Mouse (Mus musculus) left cerebral cortex, adult 2 months (tissue): ENCODE results near the gene Rasgef1b. TPM values are rescaled to one million over a fixed set of nuclear protein-coding genes. Genes with fewer than 3 reads are reported as not detected.

Experiments
- DNase-seq, 2 experiments: peaks; one replicate each; pipeline ENCODE4 v3.0.0; 2021 to 2022; ENCODE audit warnings: low spot score in 2 of 2, mixed read lengths in 1 of 2; ENCODE audit errors: extremely low spot score in 1 of 2
- H3K27ac ChIP-seq: fragments of 200-600 bp; 2 replicates; pipeline ENCODE4 v1.8.1; 2022
- H3K4me3 ChIP-seq: fragments of 200-600 bp; 2 replicates; pipeline ENCODE4 v1.8.1; 2022
- CTCF ChIP-seq: fragments of 200-600 bp; IDR thresholded peaks from 2 replicates; pipeline ENCODE4 v1.8.1; 2022; ENCODE audit warnings: antibody characterized with exemption, mild to moderate bottlenecking, moderate library complexity
- intact Hi-C: fragments of 180-260 bp; cut with DNase I; formaldehyde crosslinking; loops from one replicate; pipeline ENCODE4 v1.15.1; 2025
- total RNA-seq, 2 experiments: library from RNA; stranded (reverse); gene quantifications; 2 replicates each; pipeline ENCODE4 v1.2.3; 2021

Rasgef1b gene
- total RNA-seq, 2 experiments from 2014 or later: 65.7 to 88.8 TPM

DNA sequence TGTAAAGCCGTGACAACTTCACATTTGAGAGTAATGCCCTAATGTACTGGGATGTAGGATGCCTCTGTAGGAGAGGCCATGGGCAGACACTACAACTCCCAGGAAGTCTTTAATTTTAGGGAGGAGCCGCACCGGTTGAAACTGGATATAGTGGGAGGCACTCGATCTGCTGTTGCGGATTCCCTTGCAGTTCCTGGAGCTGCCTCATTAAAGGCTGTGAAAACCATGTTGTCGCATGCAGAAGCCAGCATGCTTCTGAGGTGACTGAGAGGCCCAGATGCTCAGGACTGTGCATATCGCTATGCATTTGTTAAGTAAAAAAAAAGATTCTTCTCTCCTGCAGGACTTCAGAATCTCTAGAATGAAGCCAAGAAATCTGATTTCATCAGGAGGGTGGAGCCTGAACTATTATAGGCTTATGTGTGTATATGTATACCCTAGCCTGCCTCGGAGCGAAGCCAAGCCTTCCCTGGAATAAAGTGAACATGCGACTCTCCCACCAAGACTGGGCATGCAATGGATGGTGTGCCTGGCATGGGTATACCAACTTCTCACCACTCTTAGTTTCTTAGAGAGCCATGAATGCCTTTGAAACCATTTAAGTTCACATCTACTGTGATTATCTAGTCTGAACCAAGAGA lies 130.3 kb downstream of the Rasgef1b start:
- Histone ChIP-seq H3K4me3 (no peak overlapping the region), H3K27ac (peak overlapping the region; percentile 48)
- DNase-seq: no peak
- intact Hi-C loops: loop anchor here (5.0 kb wide), 1 partner anchor 216 kb away; no protein-coding TSS in a partner anchor
- peak; percentile 14 for TF ChIP-seq CTCF

- intact Hi-C loops: loop anchor here (5.0 kb wide), 1 partner anchor 215 kb away; no protein-coding TSS in a partner anchor
- peak overlapping the region; percentile 53; the same call in 1 of the 2 replicates for H3K27ac ChIP-seq
- no peak overlapping the region for H3K4me3 ChIP-seq
- no peak for DNase-seq
- no peak for TF ChIP-seq CTCF
Observed at GRCm38 (mm10) chr5:99597701-99598100, 131.2 kb downstream of the Rasgef1b start.

GRCm38 (mm10) chr5:99591348-99591747 lies 137.5 kb downstream of the Rasgef1b start:
- no peak for TF ChIP-seq CTCF
- no peak for DNase-seq
- Histone ChIP-seq H3K27ac (no peak overlapping the region), H3K4me3 (no peak overlapping the region)
- intact Hi-C loops: no loop called here

- H3K27ac ChIP-seq: no peak overlapping the region
- intact Hi-C loops: no loop called here
- DNase-seq: no peak
- no peak overlapping the region for H3K4me3 ChIP-seq
- TF ChIP-seq CTCF: no peak
Observed at GRCm38 (mm10) chr5:99590539-99590938, 138.3 kb downstream of the Rasgef1b start.

DNA sequence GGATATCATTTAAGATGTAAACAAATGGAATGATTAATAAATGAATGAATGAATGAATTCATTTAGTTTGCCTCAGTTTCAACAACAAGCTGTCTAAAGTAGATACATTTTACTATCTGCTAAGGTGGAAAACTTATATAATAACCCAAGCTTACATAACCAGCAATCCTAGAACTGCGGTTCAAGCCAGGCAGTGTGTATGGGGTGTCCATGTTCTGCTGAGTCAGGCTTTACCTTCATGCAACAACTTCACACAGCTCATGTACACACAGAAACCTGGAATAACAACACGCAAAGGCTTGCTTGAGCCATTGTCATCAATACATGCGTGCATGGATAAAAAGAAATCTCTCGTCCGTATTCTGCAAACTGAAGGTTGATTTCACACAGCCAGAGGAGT lies 140.9 kb downstream of the Rasgef1b start:
- no peak overlapping the region; the same call in 1 of the 2 replicates for H3K4me3 ChIP-seq
- no peak for TF ChIP-seq CTCF
- peak overlapping the region; percentile 77 for H3K27ac ChIP-seq
- DNase-seq: no peak
- intact Hi-C loops: no loop called here

DNA sequence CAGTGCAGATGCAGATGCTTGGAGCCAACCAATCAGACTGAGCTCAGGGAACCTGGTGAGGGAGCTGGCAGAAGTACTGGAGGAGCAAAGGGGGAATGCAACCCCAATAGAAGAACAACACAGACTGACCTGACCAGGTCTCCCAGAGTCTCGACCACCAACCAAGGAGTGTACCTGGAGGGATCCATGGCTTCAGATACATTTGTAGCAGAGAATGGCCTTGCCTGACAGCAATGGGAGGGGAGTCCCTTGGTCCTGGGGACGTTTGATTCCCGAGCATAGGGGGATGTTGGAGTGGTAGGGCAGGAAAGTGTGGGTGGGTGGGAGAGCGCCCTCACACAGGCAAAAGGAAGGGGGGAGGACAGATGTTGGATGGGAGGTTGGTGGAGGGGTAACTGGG lies 141.3 kb downstream of the Rasgef1b start:
- no peak for DNase-seq
- intact Hi-C loops: no loop called here
- Histone ChIP-seq H3K27ac (peak overlapping the region; percentile 77), H3K4me3 (no peak overlapping the region)
- TF ChIP-seq CTCF: no peak

- intact Hi-C loops: no loop called here
- no peak for DNase-seq
- Histone ChIP-seq H3K27ac (no peak overlapping the region), H3K4me3 (no peak overlapping the region)
- no peak for TF ChIP-seq CTCF
Observed at GRCm38 (mm10) chr5:99586287-99586686, 142.6 kb downstream of the Rasgef1b start.

DNA sequence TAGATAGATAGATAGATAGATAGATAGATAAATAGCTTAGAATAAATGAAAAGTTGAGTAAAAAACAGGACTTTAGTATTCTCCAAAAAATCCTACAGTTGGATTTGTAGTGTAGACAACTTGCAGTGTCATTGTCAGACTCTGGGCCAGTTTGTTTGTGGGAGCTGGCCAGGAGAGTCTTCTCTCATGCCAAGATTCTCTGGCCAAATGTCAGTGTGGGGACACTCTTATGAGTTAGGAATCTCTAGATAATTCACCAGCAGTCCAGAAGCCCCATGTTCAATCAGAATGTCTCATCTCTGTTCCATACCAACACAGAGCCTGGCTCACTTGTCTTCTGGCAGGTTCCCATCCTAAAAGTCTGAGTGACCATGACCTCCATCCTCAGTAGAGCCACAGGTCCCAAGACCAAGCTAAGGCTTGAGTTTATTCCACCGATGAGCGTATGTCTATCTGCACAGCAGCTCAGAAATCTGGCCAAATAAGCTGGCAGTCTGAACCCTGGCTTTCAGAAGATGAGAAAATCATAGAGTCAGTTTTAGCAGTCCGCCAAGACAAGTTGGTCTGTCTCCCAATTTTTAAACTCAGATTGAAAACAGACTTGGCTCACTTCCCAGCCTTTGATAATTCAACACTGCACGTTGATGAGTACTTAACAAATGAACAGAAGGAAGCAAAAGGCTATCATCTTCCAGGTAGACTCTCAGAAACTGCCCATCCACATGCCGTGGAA lies 143.5 kb downstream of the Rasgef1b start:
- TF ChIP-seq CTCF: no peak
- H3K4me3 ChIP-seq: no peak overlapping the region
- intact Hi-C loops: no loop called here
- no peak overlapping the region for H3K27ac ChIP-seq
- DNase-seq: no peak

DNA sequence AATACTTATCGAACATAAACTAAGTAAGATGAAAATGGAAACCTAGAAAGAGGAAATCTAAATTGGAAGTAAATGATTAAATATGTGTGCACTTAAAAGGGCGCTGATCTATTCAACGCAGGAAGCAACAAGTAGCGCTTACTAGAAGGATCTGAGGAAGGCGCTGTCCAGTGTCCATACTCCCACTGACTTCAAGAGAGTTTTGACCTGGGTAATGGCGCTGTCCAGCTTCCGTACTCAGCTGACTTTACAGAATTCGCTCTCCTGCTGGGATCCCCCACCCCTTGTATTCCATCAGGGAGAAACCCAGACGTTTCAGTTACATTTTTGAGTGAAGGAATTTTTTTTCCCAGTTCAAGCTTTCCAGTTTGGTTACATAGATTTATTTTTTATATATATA lies 144.6 kb downstream of the Rasgef1b start:
- DNase-seq: no peak
- TF ChIP-seq CTCF: no peak
- no peak overlapping the region for H3K27ac ChIP-seq
- no peak overlapping the region for H3K4me3 ChIP-seq
- intact Hi-C loops: no loop called here

GRCm38 (mm10) chr5:99582055-99582454 lies 146.8 kb downstream of the Rasgef1b start:
- TF ChIP-seq CTCF: no peak
- intact Hi-C loops: no loop called here
- Histone ChIP-seq H3K27ac (no peak overlapping the region), H3K4me3 (no peak overlapping the region)
- DNase-seq: no peak

DNA sequence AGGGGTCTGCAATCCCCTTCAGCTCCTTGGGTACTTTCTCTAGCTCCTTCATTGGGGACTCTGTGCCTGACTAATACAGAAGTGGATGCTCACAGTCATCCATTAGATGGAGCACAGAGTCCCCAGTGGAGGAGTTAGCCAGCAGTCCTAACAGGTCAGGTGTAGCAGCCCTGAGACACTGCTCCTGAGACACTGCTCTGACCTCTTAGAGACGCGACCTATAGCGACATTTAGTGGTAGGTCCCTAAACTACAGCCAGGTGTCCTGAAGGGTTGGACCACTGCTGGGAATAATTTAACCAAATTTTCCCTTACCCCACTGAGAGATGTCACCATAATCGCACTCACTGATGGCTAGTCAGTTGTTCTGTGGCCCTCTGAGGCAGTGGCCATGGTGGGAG lies 150.2 kb downstream of the Rasgef1b start:
- no peak for DNase-seq
- peak; percentile 68 for TF ChIP-seq CTCF
- intact Hi-C loops: loop anchor here (5.0 kb wide), 1 partner anchor 376 kb away; no protein-coding TSS in a partner anchor
- H3K4me3 ChIP-seq: no peak overlapping the region
- no peak overlapping the region for H3K27ac ChIP-seq

- Histone ChIP-seq H3K27ac (no peak overlapping the region), H3K4me3 (no peak overlapping the region)
- intact Hi-C loops: loop anchor here (1.0 to 5.0 kb wide), 2 partner anchors 328 to 374 kb away; no protein-coding TSS in a partner anchor
- TF ChIP-seq CTCF: no peak
- no peak for DNase-seq
Observed at GRCm38 (mm10) chr5:99575897-99576296, 153.0 kb downstream of the Rasgef1b start.
